Mouse (Mus musculus): ENCODE results near the gene Gm17727. TPM values are rescaled to one million over a fixed set of nuclear protein-coding genes. Genes with fewer than 3 reads are reported as not detected.

Gene Gm17727
- polyA plus RNA-seq (2014; fragmentation: Illumina TruSeq; extraction: RNeasy Lipid Tissue Mini Kit (QIAGEN cat#74804); ENCODE audit: low read depth, low replicate concordance): not detected

DNA sequence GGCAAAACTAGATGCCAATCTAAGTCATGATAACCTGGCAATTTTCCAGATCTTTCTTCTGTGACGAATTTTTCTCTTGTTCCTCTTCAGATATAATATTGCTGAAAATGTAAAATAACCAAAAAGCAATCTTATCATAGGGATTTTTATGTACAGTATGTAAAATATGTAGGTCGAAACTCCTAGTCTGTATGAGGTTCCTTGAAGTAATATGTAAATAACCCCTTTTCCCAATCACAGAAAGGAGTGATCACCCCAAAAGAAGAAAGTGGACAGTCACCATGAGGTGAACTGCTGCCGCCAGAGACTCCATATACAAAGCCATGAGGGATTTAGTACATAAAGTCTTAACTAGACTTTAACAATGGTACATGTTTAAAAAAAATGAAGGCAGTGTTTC lies at the start of gene Gm17727:
Gene Gm17727, minus strand, starts transcription at position 101 of the 400 bp plus-strand sequence.

DNA sequence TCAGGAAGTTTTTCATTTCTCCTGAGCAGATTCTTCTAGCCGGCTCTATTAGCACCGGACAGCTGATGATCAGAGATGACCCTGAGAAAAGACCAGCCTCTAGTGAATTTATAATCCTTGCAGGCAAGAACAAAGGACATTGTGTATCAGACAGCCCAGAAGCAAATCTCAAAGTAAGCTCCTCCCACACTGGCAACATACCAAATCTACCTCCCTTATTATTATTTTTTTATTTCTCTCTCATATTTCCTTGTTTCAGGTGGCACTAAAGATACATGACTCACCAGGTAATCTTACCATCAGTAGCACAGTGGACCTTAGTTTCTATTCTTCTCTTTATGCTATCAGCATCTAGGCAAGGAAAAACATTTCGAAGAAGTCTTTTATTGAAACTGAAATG lies 12.1 kb upstream of the Gm17727 start, which contains the start of the genes Gm27235 and D730048I06Rik:
Gene Gm27235, minus strand, starts transcription at position 101 of the 400 bp plus-strand sequence.
Gene D730048I06Rik, minus strand, starts transcription at position 112 of the 400 bp plus-strand sequence.

DNA sequence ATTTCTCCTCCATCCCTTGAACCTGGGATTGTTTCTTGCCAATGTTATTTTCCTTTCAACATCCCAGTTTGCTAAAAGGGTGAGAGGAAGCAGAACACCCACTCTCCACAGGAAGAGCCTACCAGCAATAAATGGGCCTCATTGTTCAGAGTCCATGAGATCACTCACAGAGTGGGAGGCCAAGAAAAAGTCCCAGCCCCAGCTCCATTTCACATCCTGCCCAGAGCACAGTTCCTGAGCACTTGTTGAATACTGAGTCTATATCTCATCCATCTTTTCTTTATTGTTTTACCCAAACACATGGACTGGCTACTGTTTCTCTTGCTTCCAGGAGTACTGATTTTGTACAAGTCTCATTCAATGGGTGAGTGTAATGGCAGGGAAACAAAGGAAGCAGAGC lies 37.2 kb downstream of the Gm17727 start, which contains the start of gene Gm17677:
Gene Gm17677, plus strand, starts transcription at position 301 of the 400 bp plus-strand sequence.

Other genes with a start within 250 kb of the Gm17727 start
- 0.38 TPM for gene Ddx25, start 219.6 kb downstream of the Gm17727 start, polyA plus RNA-seq (2014; fragmentation: Illumina TruSeq; extraction: RNeasy Lipid Tissue Mini Kit (QIAGEN cat#74804); ENCODE audit: low read depth, low replicate concordance)
- gene Pus3, start 219.5 kb downstream of the Gm17727 start, polyA plus RNA-seq (2014; fragmentation: Illumina TruSeq; extraction: RNeasy Lipid Tissue Mini Kit (QIAGEN cat#74804); ENCODE audit: low read depth, low replicate concordance): 45.7 TPM
- 1.7 TPM for gene Pate2, start 207.8 kb downstream of the Gm17727 start, polyA plus RNA-seq (2014; fragmentation: Illumina TruSeq; extraction: RNeasy Lipid Tissue Mini Kit (QIAGEN cat#74804); ENCODE audit: low read depth, low replicate concordance)
- gene Hyls1, start 207.7 kb downstream of the Gm17727 start, polyA plus RNA-seq (2014; fragmentation: Illumina TruSeq; extraction: RNeasy Lipid Tissue Mini Kit (QIAGEN cat#74804); ENCODE audit: low read depth, low replicate concordance): 19.2 TPM
- not detected for gene Pate4, start 166.2 kb downstream of the Gm17727 start, polyA plus RNA-seq (2014; fragmentation: Illumina TruSeq; extraction: RNeasy Lipid Tissue Mini Kit (QIAGEN cat#74804); ENCODE audit: low read depth, low replicate concordance)
- gene Pate3, start 129.9 kb downstream of the Gm17727 start, polyA plus RNA-seq (2014; fragmentation: Illumina TruSeq; extraction: RNeasy Lipid Tissue Mini Kit (QIAGEN cat#74804); ENCODE audit: low read depth, low replicate concordance): not detected
- gene Pate1, start 90.7 kb downstream of the Gm17727 start, polyA plus RNA-seq (2014; fragmentation: Illumina TruSeq; extraction: RNeasy Lipid Tissue Mini Kit (QIAGEN cat#74804); ENCODE audit: low read depth, low replicate concordance): not detected
- gene Gm17677, start 37.1 kb downstream of the Gm17727 start, polyA plus RNA-seq (2014; fragmentation: Illumina TruSeq; extraction: RNeasy Lipid Tissue Mini Kit (QIAGEN cat#74804); ENCODE audit: low read depth, low replicate concordance): not detected
- not detected for gene Gm27235, start 12.0 kb upstream of the Gm17727 start, polyA plus RNA-seq (2014; fragmentation: Illumina TruSeq; extraction: RNeasy Lipid Tissue Mini Kit (QIAGEN cat#74804); ENCODE audit: low read depth, low replicate concordance)
- gene D730048I06Rik, start 12.0 kb upstream of the Gm17727 start, polyA plus RNA-seq (2014; fragmentation: Illumina TruSeq; extraction: RNeasy Lipid Tissue Mini Kit (QIAGEN cat#74804); ENCODE audit: low read depth, low replicate concordance): 0.57 TPM
- not detected for gene 9230110F15Rik, start 66.0 kb upstream of the Gm17727 start, polyA plus RNA-seq (2014; fragmentation: Illumina TruSeq; extraction: RNeasy Lipid Tissue Mini Kit (QIAGEN cat#74804); ENCODE audit: low read depth, low replicate concordance)
- gene 9230113P08Rik, start 130.3 kb upstream of the Gm17727 start, polyA plus RNA-seq (2014; fragmentation: Illumina TruSeq; extraction: RNeasy Lipid Tissue Mini Kit (QIAGEN cat#74804); ENCODE audit: low read depth, low replicate concordance): 0.57 TPM